Mouse (Mus musculus) embryo, embryonic 10.5 days (tissue): ENCODE measurements at regions not wholly inside any gene's neighbourhood (a gene's known extent, or its start where the extent isn't known, plus 50 kb on each side); places are given as distances from the start of the nearest gene placed in this dataset.

Source experiments
- DNase-seq: peaks from one replicate; pipeline ENCODE4 v3.0.0-alpha.2; 2015; ENCODE audit warnings: low spot score

DNA sequence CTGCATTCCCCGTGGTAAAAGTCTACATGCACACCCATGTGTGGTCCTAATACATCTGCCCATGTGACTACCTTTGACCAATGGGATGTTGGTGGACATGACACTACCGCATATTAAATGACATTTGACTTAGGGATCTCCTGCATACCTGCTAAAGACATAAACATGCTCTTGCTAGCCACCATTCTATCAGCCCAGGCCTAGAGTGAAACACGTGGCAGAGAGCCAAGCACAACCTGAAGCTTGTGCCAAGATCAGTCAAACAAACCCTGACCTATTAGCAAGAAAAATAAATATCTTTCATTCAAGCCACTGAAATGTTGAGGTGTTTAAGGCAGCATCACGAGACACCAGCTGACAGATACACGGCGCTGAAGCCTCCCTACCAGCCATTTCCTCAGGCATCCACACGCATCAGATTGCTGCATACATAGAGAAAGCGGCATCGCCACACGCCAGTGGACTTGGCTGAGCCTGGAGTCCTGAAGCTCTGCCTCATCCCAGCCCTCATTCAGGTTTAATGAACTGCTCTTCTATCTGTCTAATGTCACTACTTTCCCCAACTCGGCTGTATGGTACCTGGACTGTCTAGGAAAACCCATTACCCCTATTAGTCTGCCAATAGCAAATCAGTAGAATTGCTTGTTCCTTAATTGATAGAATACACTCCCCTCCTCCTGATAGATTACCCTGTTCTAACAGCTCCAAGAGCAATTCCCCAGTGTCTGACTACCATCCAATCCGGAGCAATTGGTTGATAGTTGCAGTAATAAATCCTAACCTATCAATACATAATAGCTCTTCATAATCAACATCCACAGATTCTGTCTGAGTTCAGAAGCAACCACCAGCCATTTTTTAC is 242.8 kb upstream of the Rsrc1 start:
- no peak for DNase-seq

DNA sequence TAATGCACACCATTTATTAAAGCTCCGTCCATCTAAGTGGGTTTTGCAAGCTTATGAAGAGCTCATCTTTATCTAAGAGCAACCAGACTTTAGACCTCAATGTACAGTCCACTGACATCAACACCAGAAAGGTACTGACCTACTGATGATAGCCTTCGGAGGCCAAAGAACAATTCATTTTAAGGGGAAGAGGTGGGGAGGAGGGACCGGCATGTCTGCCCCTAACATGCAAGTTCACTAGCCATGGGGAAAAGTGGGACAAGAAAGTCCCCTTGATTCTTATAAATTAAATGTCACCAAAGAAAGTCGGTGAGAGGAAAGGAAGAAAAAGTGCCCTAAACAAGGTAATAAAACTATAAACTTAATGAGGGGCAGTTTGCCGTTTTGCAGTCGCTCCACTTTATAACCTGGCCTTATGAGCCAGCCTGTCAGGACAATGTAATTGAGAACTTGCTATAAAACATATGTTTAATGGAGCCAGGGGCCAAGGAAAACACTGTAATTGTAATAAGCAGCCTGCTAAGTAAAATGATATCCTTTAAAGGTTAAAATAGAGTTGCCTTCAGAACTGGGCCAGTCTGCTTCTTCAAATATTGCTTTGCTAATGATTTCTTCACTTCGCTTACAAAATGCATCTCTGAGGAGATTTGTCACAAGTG is 241.7 kb upstream of the Rsrc1 start:
- no peak for DNase-seq

DNA sequence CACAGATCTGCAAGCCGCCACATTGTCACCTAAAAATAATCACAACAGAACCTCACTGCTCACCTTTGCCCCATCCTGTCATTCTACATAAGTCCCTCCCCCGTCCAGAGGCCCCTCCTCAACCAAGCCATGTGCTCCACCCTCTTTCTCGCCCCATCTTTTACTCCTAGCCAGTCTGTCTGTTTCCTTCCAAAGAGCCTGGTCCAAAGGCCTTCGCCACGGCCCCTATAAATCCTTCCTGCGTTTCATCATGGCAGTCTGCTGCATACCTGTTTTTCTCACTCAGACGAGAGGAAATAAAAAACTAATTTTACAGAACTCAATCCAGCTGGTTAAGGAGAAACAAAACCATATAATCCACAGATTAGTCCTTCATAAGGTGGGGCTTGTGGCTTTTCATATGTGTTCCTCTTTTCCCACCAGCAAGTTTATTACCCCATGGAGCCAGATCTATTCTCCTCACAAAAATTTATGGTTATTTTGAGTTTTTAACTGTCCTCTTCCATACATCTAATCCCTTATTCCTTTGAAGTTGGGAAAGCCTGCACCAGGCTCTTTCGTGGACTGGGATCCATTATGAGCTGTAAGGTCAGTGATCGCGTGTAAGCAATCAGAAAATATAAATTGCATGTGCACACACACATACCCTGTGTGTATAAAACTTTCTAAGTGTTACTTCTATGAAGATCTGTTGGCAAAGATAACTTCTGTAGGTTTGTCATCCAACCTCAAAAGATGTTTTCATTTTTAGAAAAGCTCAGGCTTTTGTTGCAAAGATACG is 236.9 kb upstream of the Rsrc1 start:
- peak; percentile 6 for DNase-seq

- peak; percentile 10 for DNase-seq
Observed at GRCm38 (mm10) chr3:66746373-66747072, 234.7 kb upstream of the Rsrc1 start.

DNA sequence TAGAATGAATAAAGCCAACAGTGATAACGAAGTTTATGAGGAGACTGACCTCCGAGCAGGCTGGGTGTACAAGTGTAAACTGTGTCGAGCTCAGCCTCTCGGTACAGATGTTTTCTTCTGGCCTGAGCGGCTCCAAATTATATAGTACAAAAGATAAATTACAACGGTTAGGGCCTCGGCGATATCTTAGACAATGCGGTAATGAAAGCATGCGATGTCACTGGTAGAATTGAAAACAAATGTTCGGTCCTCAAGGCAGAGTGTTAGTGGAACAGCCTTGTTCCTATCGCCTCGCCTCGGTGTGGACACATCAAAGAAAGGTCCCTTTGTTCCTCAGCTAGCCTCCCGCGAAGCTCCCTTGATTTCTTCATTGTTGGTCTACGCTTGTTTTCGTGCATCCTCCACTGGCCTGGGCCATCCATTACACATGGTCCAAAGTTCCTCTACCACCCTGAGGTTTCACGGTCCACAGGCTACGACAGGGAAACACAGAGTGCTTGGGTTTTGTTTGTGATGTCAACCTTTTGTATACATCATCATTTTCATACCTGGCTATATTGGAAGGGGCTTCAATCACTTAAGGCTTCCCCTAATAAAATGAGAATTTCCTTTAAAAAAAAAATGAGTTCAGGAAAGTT is 234.0 kb upstream of the Rsrc1 start:
- peak; percentile 32 for DNase-seq

DNA sequence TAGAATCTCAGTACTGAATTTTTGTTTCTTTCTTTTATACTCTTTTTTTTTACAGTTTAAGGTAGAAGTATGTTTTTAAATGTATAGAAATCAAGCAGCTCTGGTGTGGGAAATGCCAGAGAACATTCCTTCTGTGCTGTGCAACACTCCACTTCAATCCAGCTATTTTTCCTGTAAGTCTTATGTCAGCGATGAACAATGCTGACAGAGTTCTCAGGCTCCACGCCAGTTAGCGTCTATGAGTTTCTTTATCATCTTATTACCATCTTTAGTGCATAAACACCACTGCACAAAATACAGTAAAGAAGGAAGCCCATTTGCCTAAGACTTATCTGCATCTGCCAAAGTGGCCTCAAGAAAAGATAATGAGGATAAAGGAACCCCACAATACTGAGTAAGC is 223.0 kb upstream of the Rsrc1 start:
- no peak for DNase-seq

DNA sequence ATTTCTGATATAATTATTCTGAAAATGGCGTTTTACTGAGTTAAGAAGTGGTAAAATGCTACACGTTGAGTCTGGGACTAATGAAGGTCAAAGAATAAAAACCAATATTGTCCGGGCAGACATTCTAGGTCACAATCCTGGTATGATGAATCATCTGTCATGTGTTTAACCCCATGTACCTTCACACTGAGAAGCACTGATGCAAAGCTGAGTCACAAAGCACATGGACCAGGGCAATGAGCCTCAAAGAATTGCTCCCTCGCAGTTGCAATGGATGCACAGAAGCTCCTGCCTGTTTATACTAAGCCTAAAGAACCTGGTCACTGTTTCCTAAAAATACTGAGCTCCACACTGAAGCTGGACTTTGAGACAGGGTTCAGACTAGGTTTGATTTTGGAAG is 221.3 kb upstream of the Rsrc1 start:
- no peak for DNase-seq

DNA sequence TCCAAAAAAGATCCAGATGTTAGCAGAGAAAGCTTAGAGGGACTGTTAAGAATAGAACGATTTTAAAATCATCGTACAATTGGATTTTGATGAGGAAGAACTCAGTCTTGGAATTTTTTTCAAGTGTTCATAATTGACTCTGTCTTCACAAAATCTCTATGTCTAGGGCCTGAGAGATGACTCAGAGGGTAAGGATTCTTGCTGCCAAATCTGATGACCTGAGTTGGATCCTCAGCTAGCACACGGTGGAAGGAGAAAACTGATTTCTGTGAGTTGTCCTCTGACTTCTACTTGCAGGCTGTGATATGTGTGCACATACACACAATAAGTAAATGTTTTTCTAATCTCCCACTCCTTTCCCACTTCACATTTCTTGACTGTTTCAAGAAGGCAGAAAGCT is 218.7 kb upstream of the Rsrc1 start:
- no peak for DNase-seq

DNA sequence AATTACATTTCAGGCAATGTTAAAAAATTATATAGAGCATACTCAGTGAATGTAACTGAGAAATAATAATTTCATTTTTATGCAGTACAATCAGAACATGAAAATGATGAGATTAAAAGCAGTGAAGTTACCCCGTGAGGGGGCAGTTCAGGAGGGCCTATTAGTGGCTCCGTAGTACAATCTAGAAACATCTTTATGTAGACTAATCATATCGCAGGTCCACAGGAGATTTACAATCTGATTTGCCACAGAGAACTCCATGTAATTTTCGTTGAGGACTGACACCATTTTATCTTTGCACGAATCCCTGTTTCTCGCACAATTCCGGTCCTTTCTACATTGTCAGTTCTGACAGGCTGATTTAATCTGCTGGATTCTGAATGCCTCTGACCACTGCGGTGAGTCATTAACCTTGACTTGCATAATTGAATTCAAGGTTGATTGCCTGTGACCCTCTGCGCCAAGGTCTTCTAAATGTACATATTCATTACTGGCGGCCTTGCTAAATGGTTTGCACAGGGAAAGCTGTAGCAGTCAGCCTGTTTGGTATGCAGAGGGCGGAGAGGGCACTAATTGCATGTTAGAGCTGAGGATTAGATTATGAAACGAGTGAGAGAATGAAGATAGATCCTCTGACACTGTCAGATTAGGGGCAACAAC is 183.7 kb upstream of the Rsrc1 start:
- DNase-seq, result peak; percentile 51

DNA sequence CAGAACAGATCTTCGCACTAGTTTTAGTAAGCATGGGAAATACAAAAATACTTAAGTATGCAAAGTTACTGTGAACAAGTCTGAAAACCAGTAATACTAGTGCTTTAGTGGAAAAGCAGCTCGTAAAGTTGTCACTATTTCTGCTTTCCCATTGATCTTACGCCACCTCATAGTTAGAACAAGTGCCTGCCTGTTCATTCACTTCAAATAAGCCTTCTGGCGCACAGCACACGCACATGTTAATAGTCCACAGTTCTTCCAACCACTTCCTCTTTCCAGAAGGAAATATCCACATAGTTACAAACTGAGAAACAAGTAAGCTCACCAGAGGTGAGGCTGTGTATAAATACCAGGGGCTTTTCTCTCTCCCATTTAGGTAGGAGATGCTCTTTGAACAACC is 182.9 kb upstream of the Rsrc1 start:
- DNase-seq, result no peak

- DNase-seq, result no peak
Observed at GRCm38 (mm10) chr3:66802538-66802937, 178.7 kb upstream of the Rsrc1 start.

DNA sequence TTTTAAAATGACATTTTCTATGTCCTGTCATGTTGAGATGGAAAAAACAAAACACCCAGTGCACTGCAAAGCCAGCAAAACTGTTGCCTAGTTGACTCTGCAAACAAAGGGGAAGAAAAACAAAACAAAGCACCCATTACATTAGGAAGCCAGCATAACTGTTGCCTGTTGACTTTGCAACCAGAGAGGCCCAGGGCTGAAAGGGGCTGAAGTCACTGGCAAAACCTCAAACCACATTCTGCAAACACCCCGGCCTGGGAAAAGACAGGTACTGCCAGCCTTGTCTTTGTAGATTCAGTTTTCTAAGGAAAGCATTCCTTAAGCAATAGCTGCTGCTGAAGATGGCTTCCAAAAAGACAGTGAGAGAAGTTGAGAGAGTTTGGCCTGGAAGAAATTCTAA is 175.0 kb upstream of the Rsrc1 start:
- DNase-seq, result no peak

- no peak for DNase-seq
Observed at GRCm38 (mm10) chr3:66812686-66813445, 168.3 kb upstream of the Rsrc1 start.

- DNase-seq, result no peak
Observed at GRCm38 (mm10) chr3:66825761-66826160, 155.4 kb upstream of the Rsrc1 start.
